Mouse (Mus musculus) limb, embryonic 14.5 days (tissue): ENCODE results near the gene Itgb6. TPM values are rescaled to one million over a fixed set of nuclear protein-coding genes. Genes with fewer than 3 reads are reported as not detected.
A peak's percentile ranks its signal among the peaks of the same experiment; 100 is the strongest.

Source experiments
- ATAC-seq: fragments of 200-750 bp; cut with Nextera tagmentation; 2 replicates; pipeline ENCODE4 v1.8.0; 2017; ENCODE audit warnings: low read depth, moderate number of reproducible peaks, moderate TSS enrichment; ENCODE audit not compliant: low FRiP score
- DNase-seq: peaks from one replicate; pipeline ENCODE4 v3.0.0-alpha.2; 2015; ENCODE audit warnings: low spot score
- H3K27ac ChIP-seq: fragments of 300-500 bp; sonication (generic); replicated peaks from 2 replicates; pipeline ENCODE4 v1.5.1; 2014; ENCODE audit warnings: low read depth, mild to moderate bottlenecking, low read length, moderate library complexity, mixed read lengths
- H3K27me3 ChIP-seq: fragments of 300-500 bp; sonication (generic); 2 replicates; pipeline ENCODE4 v1.6.1; 2014; ENCODE audit warnings: low read length, mixed read lengths; ENCODE audit not compliant: control insufficient read depth, insufficient read depth
- H3K36me3 ChIP-seq: fragments of 300-500 bp; sonication (generic); 2 replicates; pipeline ENCODE4 v1.6.1; 2014; ENCODE audit warnings: mild to moderate bottlenecking, low read length, moderate library complexity, mixed read lengths; ENCODE audit not compliant: control insufficient read depth, insufficient read depth
- H3K4me1 ChIP-seq: fragments of 300-500 bp; sonication (generic); 2 replicates; pipeline ENCODE4 v1.6.1; 2014; ENCODE audit warnings: antibody characterized with exemption, low read length, mixed read lengths; ENCODE audit not compliant: control insufficient read depth, insufficient read depth
- H3K4me2 ChIP-seq: fragments of 300-500 bp; sonication (generic); replicated peaks from 2 replicates; pipeline ENCODE4 v1.6.1; 2014; ENCODE audit warnings: low read depth, mild to moderate bottlenecking, low read length, moderate library complexity; ENCODE audit not compliant: severe bottlenecking
- H3K4me3 ChIP-seq: fragments of 300-500 bp; sonication (generic); replicated peaks from 2 replicates; pipeline ENCODE4 v1.5.1; 2014; ENCODE audit warnings: low read length
- H3K9ac ChIP-seq: fragments of 300-500 bp; sonication (generic); 2 replicates; pipeline ENCODE4 v1.6.1; 2014; ENCODE audit warnings: mild to moderate bottlenecking, low read depth, low read length, moderate library complexity; ENCODE audit not compliant: severe bottlenecking
- H3K9me3 ChIP-seq: fragments of 300-500 bp; sonication (generic); 2 replicates; pipeline ENCODE4 v1.6.1; 2016; ENCODE audit warnings: low read length; ENCODE audit not compliant: control insufficient read depth
- POLR2A ChIP-seq: fragments of 200-500 bp; IDR thresholded peaks from 2 replicates; pipeline ENCODE4 v1.8.0; 2012; ENCODE audit warnings: inconsistent platforms, mild to moderate bottlenecking, moderate library complexity, borderline replicate concordance; ENCODE audit not compliant: insufficient read depth, insufficient read length; ENCODE audit errors: extremely low read depth
- WGBS: fragments of 180-500 bp; shearing (Covaris S2); extraction: QIAGEN DNeasy Blood & Tissue Kit; methylation state at CpG from one replicate; pipeline ENCODE4 v1.1.7; 2014; 5-methylcytosine and 5-hydroxymethylcytosine counted together
- polyA plus RNA-seq, 2 experiments: library from polyadenylated mRNA; depleted of rRNA in 1 of 2; stranded (reverse) in 1 of 2; unstranded in 1 of 2; fragments of >200 nt; fragmentation: Nextera tagmentation in 1 of 2; extraction: Ambion mirVana in 1 of 2; gene quantifications; 2 replicates each; pipeline versions ENCODE4 v1.2.1 to v1.2.3; 2012 to 2014

The Itgb6 gene
- polyA plus RNA-seq, 2 experiments, result 2.6 to 3.3 TPM

DNA sequence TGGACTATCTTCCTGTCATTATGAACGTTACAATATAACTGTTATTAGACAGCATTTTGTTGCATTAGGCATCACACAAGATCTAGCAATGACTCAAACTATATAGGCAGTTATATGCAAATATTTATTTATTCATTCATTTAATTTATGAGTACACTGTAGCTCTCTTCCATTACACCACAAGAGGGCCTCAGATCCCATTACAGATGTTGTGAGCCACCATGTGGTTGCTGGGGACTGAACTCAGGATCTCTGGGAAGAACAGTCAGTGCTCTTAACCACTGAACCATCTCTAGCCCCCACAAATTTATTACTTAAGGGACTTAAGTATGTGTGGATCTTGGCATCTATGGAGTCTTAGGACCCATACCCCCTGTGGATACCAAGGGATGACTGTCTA lies 26.1 kb upstream of the Itgb6 start:
- Histone ChIP-seq H3K36me3 (peaks cover 17% of the 10 kb centered on the region), H3K4me1 (peaks cover 7% of the 10 kb centered on the region; the same call in 1 of the 2 replicates), H3K9me3 (no peaks in the 10 kb centered on the region), H3K4me3 (no peak overlapping the region), H3K4me2 (no peak overlapping the region), H3K9ac (no peak overlapping the region), H3K27ac (no peak overlapping the region), H3K27me3 (no peaks in the 10 kb centered on the region)
- DNase-seq (no peak), ATAC-seq (no peak)
- no peak for TF ChIP-seq POLR2A
- WGBS, result 92% methylated on average over 1 of the region's 1 CpGs

DNA sequence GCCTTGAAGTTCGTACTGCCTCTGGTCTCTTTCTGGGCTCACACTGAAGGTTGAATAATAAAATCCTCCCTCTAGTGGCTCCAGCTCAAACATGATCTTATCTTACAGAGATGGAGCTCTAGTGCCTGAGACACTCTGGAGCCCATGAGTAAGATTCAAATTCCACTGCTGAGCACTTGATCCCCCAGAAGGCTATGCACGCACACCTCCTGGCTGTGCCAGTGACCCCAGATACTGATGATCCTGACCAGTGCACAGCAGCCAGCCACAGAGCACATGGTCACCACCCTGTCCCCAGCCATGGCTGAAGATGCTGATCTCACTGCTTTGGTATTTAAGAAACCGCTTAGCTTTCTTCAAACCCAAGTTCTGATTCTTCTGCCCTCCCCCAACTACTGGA lies 25.1 kb upstream of the Itgb6 start:
- H3K9ac ChIP-seq, result no peak overlapping the region
- no peak for DNase-seq
- H3K4me3 ChIP-seq, result no peak overlapping the region
- no peak overlapping the region for H3K27ac ChIP-seq
- no peaks in the 10 kb centered on the region for H3K27me3 ChIP-seq
- whole genome bisulfite sequencing, result 69% methylated on average over 3 of the region's 3 CpGs
- no peaks in the 10 kb centered on the region for H3K9me3 ChIP-seq
- H3K4me1 ChIP-seq, result peaks cover 7% of the 10 kb centered on the region; the same call in 1 of the 2 replicates
- no peak for TF ChIP-seq POLR2A
- no peak overlapping the region for H3K4me2 ChIP-seq
- peaks cover 15% of the 10 kb centered on the region for H3K36me3 ChIP-seq
- peak; percentile 71; the same call in 1 of the 2 replicates for ATAC-seq

DNA sequence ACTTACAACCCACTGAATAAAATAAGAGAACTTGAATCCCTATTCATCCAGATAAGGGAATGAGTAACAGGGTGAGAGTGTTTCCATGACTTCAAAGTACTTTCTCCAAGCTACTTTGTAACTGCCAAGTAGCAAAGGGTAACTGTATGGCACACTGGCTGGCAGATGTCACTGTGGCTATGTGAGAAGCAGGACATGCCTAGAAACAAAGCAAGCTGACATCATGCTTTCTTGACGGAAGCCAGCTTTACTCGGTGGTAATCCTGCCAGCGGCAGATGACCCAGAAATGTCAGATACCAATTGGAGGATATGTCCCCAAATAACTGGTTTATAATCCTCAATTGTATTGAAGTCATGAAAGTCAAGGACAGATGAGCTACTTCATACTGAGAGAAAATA lies 22.2 kb upstream of the Itgb6 start:
- ATAC-seq, result no peak
- peaks cover 10% of the 10 kb centered on the region for H3K36me3 ChIP-seq
- WGBS, result 88% methylated on average over 3 of the region's 3 CpGs
- H3K27ac ChIP-seq, result no peak overlapping the region
- no peaks in the 10 kb centered on the region for H3K27me3 ChIP-seq
- no peak overlapping the region for H3K4me3 ChIP-seq
- no peak for DNase-seq
- H3K4me2 ChIP-seq, result no peak overlapping the region
- H3K9ac ChIP-seq, result no peak overlapping the region
- TF ChIP-seq POLR2A, result no peak
- H3K4me1 ChIP-seq, result peaks cover 7% of the 10 kb centered on the region; the same call in 1 of the 2 replicates
- H3K9me3 ChIP-seq, result no peaks in the 10 kb centered on the region

DNA sequence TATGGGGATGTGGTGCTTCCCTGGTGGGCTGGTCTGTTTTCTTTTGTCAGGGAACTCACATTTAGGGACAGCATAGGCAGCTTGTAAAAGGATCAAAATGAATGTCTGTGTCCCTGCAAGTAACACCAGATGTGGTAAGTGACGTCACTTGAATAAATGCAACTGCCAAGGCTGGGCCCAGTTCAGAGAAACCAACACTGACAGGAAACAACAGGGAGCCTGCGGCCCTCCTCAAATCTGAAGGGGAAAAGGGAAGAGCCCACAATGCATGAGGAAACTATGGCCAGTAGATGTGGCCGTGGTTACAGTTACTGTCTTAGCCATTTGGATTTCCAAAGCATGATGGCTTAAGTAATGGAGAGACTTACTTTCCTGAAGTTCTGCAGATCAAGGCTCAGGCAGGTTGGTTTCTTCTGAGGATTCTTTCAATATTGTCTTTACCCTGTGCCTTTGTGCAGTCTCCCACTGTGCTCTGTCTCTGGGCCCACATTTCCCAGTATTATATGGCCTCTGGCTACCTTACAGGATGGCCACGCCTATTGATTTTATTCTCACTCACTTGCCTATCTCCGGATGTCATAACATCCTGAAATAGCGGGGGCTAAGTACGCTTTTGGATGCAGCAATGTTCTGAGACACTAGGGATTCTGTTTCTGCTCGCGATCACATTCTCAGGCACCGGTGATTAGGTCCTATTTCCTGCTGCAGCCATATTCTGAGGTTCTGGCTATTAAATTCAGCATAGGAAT lies 17.1 kb upstream of the Itgb6 start:
- TF ChIP-seq POLR2A, result no peak
- 70% methylated on average over 10 of the region's 10 CpGs for WGBS
- Histone ChIP-seq H3K4me2 (no peak overlapping the region), H3K36me3 (no peaks in the 10 kb centered on the region), H3K4me1 (peaks cover 6% of the 10 kb centered on the region; the same call in 1 of the 2 replicates), H3K9me3 (no peaks in the 10 kb centered on the region), H3K9ac (no peak overlapping the region), H3K27me3 (no peaks in the 10 kb centered on the region), H3K4me3 (no peak overlapping the region), H3K27ac (no peak overlapping the region)
- no peak for DNase-seq
- ATAC-seq, result peak; percentile 62

DNA sequence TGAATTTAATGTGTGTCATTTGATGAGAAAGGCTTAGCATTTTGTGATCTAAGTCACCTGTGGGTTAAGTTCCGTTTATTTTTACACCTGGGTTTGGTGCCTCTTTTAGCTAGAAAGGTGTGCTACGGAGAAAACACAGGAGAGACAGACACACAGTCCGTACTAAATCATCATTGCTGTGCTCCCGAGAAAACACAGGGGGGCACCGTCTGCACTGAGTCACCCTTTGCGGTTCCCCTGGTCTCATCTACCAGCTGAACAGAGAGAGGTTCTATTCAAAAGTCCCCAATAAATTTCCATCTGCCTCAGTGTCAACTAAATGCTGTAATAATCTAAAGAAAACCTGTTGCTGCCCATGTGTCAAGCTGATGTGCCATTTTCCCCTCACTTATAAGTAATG lies 8.5 kb upstream of the Itgb6 start:
- H3K27me3 ChIP-seq, result no peaks in the 10 kb centered on the region
- WGBS, result 52% methylated on average over 6 of the region's 6 CpGs
- no peaks in the 10 kb centered on the region for H3K9me3 ChIP-seq
- no peak overlapping the region for H3K9ac ChIP-seq
- H3K4me2 ChIP-seq, result no peak overlapping the region
- TF ChIP-seq POLR2A, result no peak
- H3K27ac ChIP-seq, result no peak overlapping the region
- no peak overlapping the region for H3K4me3 ChIP-seq
- no peak for DNase-seq
- no peaks in the 10 kb centered on the region for H3K36me3 ChIP-seq
- peaks cover 13% of the 10 kb centered on the region for H3K4me1 ChIP-seq
- no peak for ATAC-seq
